In genomic region chr11:109557419-109557818, GRCm38 (mm10) we compare ENCODE assay signal across 17 mouse cellular contexts. TPM values are rescaled to one million over a fixed set of nuclear protein-coding genes. Genes with fewer than 3 reads are reported as not detected.
DNase-seq lines count a peak whose midpoint lies in the region; ATAC-seq lines count a peak whose summit lies in the region.
"Had no signal": no experiment of that assay in that cellular context is flagged by ENCODE, and none has a peak within 500 bp of the region (broad histone marks: within the 10 kb centered on the region; RNA-seq: fewer than 3 reads in every experiment).

No protein-coding gene starts in this region.

- no peaks in the 10 kb centered on the region for H3K27me3 ChIP-seq in intestine, embryonic 15.5 days (replicated peaks)
- H3K27me3 ChIP-seq in intestine, embryonic 16.5 days (replicated peaks; ENCODE audit: control insufficient read depth, insufficient read depth, low read length) = no peaks in the 10 kb centered on the region
- no peaks in the 10 kb centered on the region for H3K27me3 ChIP-seq in liver, embryonic 12.5 days (replicated peaks)
- H3K27me3 ChIP-seq: midbrain, embryonic 12.5 days; neural tube, embryonic 15.5 days had no signal

- H3K27ac ChIP-seq in intestine, embryonic 15.5 days = no peak overlapping the region
- H3K27ac ChIP-seq in intestine, embryonic 16.5 days (ENCODE audit: low read length) = no peak overlapping the region
- peak overlapping the region; percentile 98 for H3K27ac ChIP-seq in liver, embryonic 12.5 days
- H3K27ac ChIP-seq: heart, adult 2 months; hindbrain, embryonic 10.5 days; midbrain, embryonic 12.5 days; neural tube, embryonic 15.5 days had no signal

- H3K4me1 ChIP-seq in intestine, embryonic 15.5 days (replicated peaks) = 0 out of 2 replicates have a peak, but pooled peaks cover 7% of the 10 kb centered on the region
- H3K4me1 ChIP-seq in intestine, embryonic 16.5 days (ENCODE audit: control insufficient read depth, insufficient read depth, low read length) = peaks cover 16% of the 10 kb centered on the region
- H3K4me1 ChIP-seq in liver, embryonic 12.5 days = peaks cover 92% of the 10 kb centered on the region
- H3K4me1 ChIP-seq: midbrain, embryonic 12.5 days; neural tube, embryonic 15.5 days had no signal

- H3K36me3 ChIP-seq in intestine, embryonic 15.5 days = no peaks in the 10 kb centered on the region
- no peaks in the 10 kb centered on the region for H3K36me3 ChIP-seq in intestine, embryonic 16.5 days (ENCODE audit: control insufficient read depth, insufficient read depth, low read length)
- H3K36me3 ChIP-seq in liver, embryonic 12.5 days = no peaks in the 10 kb centered on the region
- H3K36me3 ChIP-seq: hindbrain, embryonic 10.5 days; midbrain, embryonic 12.5 days; neural tube, embryonic 15.5 days had no signal

- H3K9me3 ChIP-seq in intestine, embryonic 15.5 days = no peaks in the 10 kb centered on the region
- no peaks in the 10 kb centered on the region for H3K9me3 ChIP-seq in intestine, embryonic 16.5 days (ENCODE audit: control insufficient read depth, low read length)
- H3K9me3 ChIP-seq in liver, embryonic 12.5 days (replicated peaks) = no peaks in the 10 kb centered on the region
- H3K9me3 ChIP-seq: hindbrain, embryonic 10.5 days; midbrain, embryonic 12.5 days; neural tube, embryonic 15.5 days had no signal

- H3K4me2 ChIP-seq in intestine, embryonic 15.5 days (replicated peaks) = no peak overlapping the region
- H3K4me2 ChIP-seq in intestine, embryonic 16.5 days (ENCODE audit: low read depth, low read length) = no peak overlapping the region
- peak overlapping the region; percentile 56 for H3K4me2 ChIP-seq in liver, embryonic 12.5 days
- H3K4me2 ChIP-seq: midbrain, embryonic 12.5 days; neural tube, embryonic 15.5 days had no signal

- peak; percentile 84 for DNase-seq in c-Kit-positive CD71-positive TER-119-negative erythroid progenitor cells, embryonic 14.5 days (ENCODE audit: low read depth)
- peak; percentile 33 to 54 for DNase-seq in spleen, postnatal 14 days (ENCODE audit: low spot score in 2 of 2)
- DNase-seq in cerebellum, postnatal 25 days = no peak
- no peak for DNase-seq in testis, postnatal 14 days (ENCODE audit: low spot score)
- DNase-seq: adrenal gland, postnatal 10 days; cerebellum, adult 11 months; heart, adult 2 months; kidney, postnatal 10 days; lung, postnatal 36 days; thymus, adult 18-20 months had no signal

- H3K4me3 ChIP-seq in intestine, embryonic 15.5 days (replicated peaks) = no peak overlapping the region
- H3K4me3 ChIP-seq in intestine, embryonic 16.5 days (ENCODE audit: low read length) = no peak overlapping the region
- H3K4me3 ChIP-seq in liver, embryonic 12.5 days = 0 out of 2 replicates have a peak overlapping the region, but pooled peaks have one; percentile 11
- H3K4me3 ChIP-seq: heart, adult 2 months; hindbrain, embryonic 10.5 days; midbrain, embryonic 12.5 days; neural tube, embryonic 15.5 days had no signal

- ATAC-seq in intestine, embryonic 15.5 days = 0 out of 2 replicates have a peak, but pooled peaks have one; percentile 17
- no peak for ATAC-seq in intestine, embryonic 16.5 days
- ATAC-seq in liver, embryonic 12.5 days = peak; percentile 88
- ATAC-seq: forebrain, embryonic 16.5 days had no signal

- 69% methylated on average over 11 of the region's 11 CpGs for WGBS in intestine, embryonic 15.5 days
- 68% methylated on average over 11 of the region's 11 CpGs for WGBS in intestine, embryonic 16.5 days
- WGBS in liver, embryonic 12.5 days (ENCODE audit: insufficient replicate concordance) = 12% methylated on average over 11 of the region's 11 CpGs

- H3K9ac ChIP-seq in intestine, embryonic 15.5 days = no peak overlapping the region
- no peak overlapping the region for H3K9ac ChIP-seq in intestine, embryonic 16.5 days (ENCODE audit: low read depth, low read length)
- H3K9ac ChIP-seq in liver, embryonic 12.5 days = peak overlapping the region; percentile 57
- H3K9ac ChIP-seq: midbrain, embryonic 12.5 days; neural tube, embryonic 15.5 days had no signal

RNA-seq across cellular contexts. Expression of gene Wipi1, which starts 54.3 kb away (rescaled TPM):
- polyA plus RNA-seq in intestine, embryonic 15.5 days (2015; fragmentation: Nextera tagmentation; extraction: Ambion mirVana) = 27.4 and 30.4 TPM in 2 replicates
- polyA plus RNA-seq in intestine, embryonic 16.5 days (2015; fragmentation: Nextera tagmentation; extraction: Ambion mirVana) = 27.3 and 27.5 TPM in 2 replicates
- polyA plus RNA-seq in liver, embryonic 12.5 days (2016; fragmentation: Nextera tagmentation; extraction: Ambion mirVana) = 31.7 and 33.5 TPM in 2 replicates

Comparison
In these comparisons a context has a peak if more than half of its experiments do, and no peak if none do; other contexts are left out.
1. DNase-seq: peak in c-Kit-positive CD71-positive TER-119-negative erythroid progenitor cells, embryonic 14.5 days (single experiment) and spleen, postnatal 14 days (2 of 2); none in cerebellum, postnatal 25 days (0 of 2) and testis, postnatal 14 days (single experiment).